Mouse (Mus musculus): ENCODE results near the gene Rab14. TPM values are rescaled to one million over a fixed set of nuclear protein-coding genes. Genes with fewer than 3 reads are reported as not detected.

Rab14 gene
- polyA plus RNA-seq, 1 experiment, result 50.9 TPM

DNA sequence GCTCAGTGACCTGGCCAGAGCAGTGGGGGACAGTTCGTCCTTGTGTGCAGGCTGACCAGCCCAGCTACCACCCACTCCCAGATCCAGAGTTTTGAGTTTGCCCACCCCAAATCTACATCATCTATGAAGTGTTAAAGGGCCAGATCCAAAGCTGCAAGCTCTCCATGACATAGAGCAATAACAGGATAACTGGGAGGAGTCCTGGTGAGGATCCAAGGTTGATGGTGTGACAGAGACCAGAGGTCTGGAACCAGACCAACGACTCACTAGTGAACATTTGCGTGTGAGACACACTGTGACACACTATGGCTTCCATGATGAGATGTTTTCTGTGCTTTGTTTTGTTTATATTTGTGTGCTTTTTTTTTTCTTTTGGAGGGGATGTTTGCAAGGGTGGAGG is 7.1 kb upstream of the Rab14 start:
- TF ChIP-seq GATA1 (IDR thresholded peaks at IDR 0.05; ENCODE audit: low read length) (no peak), TAL1 (IDR thresholded peaks at IDR 0.05; ENCODE audit: low read length) (no peak)
- no peaks in the 10 kb centered on the region for H3K9me3 ChIP-seq (ENCODE audit: control insufficient read depth, low read length)
- H3K27me3 ChIP-seq (ENCODE audit: control insufficient read depth), result peaks cover 3% of the 10 kb centered on the region; the same call in 1 of the 2 replicates
- peaks cover 19% of the 10 kb centered on the region for H3K4me1 ChIP-seq (ENCODE audit: control insufficient read depth)
- H3K36me3 ChIP-seq (ENCODE audit: control insufficient read depth), result no peaks in the 10 kb centered on the region
- no peak overlapping the region for H3K4me3 ChIP-seq (replicated peaks)

DNA sequence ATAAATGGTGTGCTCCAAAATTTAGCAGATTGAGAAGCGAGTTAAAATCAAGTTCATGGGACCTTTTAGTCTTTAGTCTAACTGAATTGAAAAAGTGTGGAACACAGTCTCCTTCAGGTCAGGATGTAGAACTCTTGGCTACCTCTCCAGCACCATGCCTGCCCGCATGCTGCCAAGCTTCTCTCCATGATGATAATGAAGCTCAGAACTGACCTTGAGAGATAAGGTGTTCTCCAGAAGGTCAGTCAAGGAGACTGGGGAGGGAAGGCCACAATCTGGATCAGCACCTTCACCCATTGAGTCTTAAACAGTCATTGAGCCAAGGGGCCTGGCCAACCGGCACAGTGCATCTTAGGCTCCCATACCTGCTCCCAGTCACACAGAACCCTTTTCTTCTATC is 5.8 kb upstream of the Rab14 start:
- H3K27me3 ChIP-seq (ENCODE audit: control insufficient read depth), result no peaks in the 10 kb centered on the region
- no peak overlapping the region for H3K4me3 ChIP-seq (replicated peaks)
- H3K9me3 ChIP-seq (ENCODE audit: control insufficient read depth, low read length), result no peaks in the 10 kb centered on the region
- H3K4me1 ChIP-seq (ENCODE audit: control insufficient read depth), result peaks cover 21% of the 10 kb centered on the region
- H3K36me3 ChIP-seq (ENCODE audit: control insufficient read depth), result no peaks in the 10 kb centered on the region
- TF ChIP-seq GATA1 (IDR thresholded peaks at IDR 0.05; ENCODE audit: low read length) (no peak), TAL1 (IDR thresholded peaks at IDR 0.05; ENCODE audit: low read length) (no peak)

DNA sequence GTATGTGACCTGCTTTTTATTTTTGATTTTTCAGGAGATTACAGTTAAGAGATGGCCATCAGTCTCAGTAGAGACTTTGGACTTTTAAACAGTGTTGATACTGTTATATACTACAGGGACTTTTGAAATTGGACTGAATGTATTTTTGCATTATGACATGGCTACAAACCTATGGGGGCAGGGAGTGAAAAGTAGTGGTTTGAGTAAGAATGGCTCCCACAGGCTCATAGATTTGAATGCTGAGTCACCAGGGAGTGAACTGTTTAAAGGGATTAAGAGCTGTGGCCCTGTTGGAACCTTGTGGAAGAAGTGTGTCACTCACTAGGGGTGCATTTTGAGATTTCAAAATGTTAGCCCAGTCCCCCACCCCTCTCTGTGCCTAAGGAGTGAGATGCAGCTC is 2.8 kb upstream of the Rab14 start:
- H3K9me3 ChIP-seq (ENCODE audit: control insufficient read depth, low read length), result no peaks in the 10 kb centered on the region
- peaks cover 36% of the 10 kb centered on the region for H3K4me1 ChIP-seq (ENCODE audit: control insufficient read depth)
- H3K36me3 ChIP-seq (ENCODE audit: control insufficient read depth), result peaks cover 5% of the 10 kb centered on the region
- no peaks in the 10 kb centered on the region for H3K27me3 ChIP-seq (ENCODE audit: control insufficient read depth)
- H3K4me3 ChIP-seq (replicated peaks), result no peak overlapping the region
- TF ChIP-seq TAL1 (IDR thresholded peaks at IDR 0.05; ENCODE audit: low read length) (no peak), GATA1 (IDR thresholded peaks at IDR 0.05; ENCODE audit: low read length) (no peak)

DNA sequence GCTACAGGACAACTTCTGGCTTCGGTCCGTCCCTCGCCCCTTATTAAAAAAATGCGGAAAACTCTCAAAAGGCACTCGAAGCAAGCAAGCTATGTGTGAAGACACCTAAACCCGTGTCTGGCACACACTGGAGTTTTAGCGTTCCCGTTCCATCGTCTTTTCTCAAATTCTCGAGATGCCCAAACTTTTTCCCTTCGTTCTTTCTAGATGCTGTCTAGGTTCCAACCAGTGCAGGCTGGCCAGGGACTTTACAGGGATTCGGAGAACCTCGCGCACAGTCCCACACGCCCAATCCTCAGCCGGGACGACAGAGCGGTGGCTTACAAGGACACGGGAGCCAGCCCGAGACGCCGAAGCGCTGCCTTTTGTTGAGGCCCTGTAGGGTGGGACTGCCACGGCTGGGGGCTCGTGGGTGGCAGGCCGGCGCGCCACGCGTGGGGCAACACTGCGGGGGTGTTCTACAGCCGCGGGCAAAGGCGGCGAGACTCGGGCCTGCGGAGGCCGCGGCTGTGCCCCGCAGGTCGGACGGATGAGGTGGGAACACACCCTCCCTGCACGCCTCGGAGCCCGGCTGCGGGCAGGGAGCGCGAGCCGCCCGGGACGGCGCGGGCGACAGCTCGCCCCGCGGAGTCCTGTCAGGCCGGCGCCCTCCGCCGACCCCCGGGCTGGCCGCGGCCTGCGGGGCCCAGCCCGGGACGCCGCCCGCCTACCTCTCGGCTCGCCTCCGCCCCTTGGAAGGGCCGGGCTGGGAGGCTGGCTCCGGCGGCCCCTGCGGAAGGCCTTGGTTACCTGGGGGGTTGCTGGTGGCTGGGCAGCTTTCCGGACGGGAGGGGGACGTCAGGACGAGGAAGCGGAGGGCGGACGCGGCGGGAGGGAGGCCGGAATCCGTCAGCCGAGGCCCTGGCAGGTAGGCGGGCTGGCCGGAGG is 686 bp downstream of the Rab14 start:
- Histone ChIP-seq H3K36me3 (ENCODE audit: control insufficient read depth) (peaks cover 24% of the 10 kb centered on the region), H3K27me3 (ENCODE audit: control insufficient read depth) (no peaks in the 10 kb centered on the region), H3K9me3 (ENCODE audit: control insufficient read depth, low read length) (no peaks in the 10 kb centered on the region), H3K4me1 (ENCODE audit: control insufficient read depth) (peaks cover 39% of the 10 kb centered on the region), H3K4me3 (replicated peaks) (peak overlapping the region; percentile 70)
- no peak for TF ChIP-seq GATA1 (IDR thresholded peaks at IDR 0.05; ENCODE audit: low read length)
- TF ChIP-seq TAL1 (IDR thresholded peaks at IDR 0.05; ENCODE audit: low read length), result no peak

DNA sequence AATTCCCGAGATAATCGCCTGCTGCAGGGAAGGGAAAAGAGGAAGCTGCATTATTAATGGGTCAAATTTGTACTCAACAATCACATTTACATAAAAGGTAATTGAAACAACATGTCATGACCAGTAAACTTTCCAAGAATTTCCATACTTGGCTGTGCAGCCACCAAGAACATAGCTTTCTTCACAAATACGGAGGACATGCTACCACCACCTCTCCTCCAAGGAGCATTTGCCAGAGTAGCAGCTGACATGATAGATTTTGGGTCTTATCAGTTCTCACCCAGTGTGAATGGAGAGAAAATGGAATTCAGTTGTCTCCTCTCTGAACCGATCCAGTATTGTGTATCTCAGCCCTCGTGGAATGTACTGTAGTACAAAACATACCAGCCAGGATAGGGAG is 1.4 kb downstream of the Rab14 start:
- Histone ChIP-seq H3K9me3 (ENCODE audit: control insufficient read depth, low read length) (no peaks in the 10 kb centered on the region), H3K36me3 (ENCODE audit: control insufficient read depth) (peaks cover 28% of the 10 kb centered on the region), H3K4me1 (ENCODE audit: control insufficient read depth) (peaks cover 41% of the 10 kb centered on the region), H3K27me3 (ENCODE audit: control insufficient read depth) (no peaks in the 10 kb centered on the region), H3K4me3 (replicated peaks) (peak overlapping the region; percentile 70)
- TF ChIP-seq TAL1 (IDR thresholded peaks at IDR 0.05; ENCODE audit: low read length), result no peak
- no peak for TF ChIP-seq GATA1 (IDR thresholded peaks at IDR 0.05; ENCODE audit: low read length)

DNA sequence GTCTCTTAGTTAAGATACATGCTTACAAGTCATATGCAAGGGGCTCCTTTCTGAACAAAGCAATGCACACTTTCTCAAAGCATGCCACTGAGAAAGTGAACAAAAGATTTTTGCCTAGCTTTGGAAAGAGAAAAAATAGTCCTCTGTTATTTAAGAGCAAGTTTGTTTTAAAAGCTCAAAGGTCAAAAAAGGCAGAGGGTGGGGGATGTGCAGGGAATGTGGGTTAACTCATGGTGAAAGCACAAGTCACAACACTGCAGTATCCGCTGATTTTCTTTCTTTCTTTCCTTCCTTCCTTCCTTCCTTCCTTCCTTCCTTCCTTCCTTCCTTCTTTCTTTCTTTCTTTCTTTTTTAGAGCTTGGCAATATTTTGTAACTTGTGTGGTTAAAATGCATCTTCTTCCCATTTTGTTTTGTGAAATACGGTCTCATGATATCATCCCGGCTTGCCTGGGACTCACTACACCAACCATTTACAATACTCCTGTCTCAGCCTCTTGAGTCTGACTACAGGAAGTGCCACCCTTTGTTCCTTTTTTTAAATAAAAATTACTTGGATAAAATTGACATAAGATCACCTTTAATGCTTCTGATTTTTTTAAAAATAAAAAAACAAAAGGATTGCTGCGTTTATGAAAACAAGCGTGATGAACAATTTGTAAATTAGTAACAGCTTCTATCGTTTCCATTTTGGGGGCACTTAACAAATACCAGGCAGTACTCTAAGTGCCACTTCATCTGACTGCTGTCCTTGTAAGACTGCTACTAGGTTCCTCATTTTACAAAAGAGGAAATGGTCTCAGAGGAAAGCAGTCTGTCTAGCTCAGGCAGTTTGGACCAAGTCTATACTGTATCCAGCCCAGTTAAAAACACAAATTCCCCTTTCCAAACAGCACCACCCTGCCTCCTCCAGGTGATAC is 5.0 kb downstream of the Rab14 start:
- no peaks in the 10 kb centered on the region for H3K27me3 ChIP-seq (ENCODE audit: control insufficient read depth)

DNA sequence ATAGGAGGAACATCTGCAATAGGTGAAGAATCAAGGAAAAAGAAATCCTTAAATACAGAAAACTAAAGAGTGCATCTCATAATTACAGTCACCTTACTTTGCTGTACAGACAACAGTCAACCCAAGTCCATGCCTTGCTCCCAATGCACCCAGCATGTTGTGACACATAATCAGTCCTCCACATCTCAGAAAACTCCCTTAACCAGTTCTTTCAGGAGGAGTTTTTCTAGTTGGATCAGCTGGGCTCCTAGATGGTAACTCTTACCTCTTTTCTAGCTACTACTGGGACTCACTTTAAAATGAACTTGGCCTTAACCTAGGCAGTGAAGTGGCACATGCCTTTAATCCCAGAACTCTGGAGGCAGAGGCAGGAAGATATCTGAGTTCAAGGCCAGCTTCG is 6.9 kb downstream of the Rab14 start:
- H3K9me3 ChIP-seq (ENCODE audit: control insufficient read depth, low read length), result no peaks in the 10 kb centered on the region
- peaks cover 23% of the 10 kb centered on the region for H3K4me1 ChIP-seq (ENCODE audit: control insufficient read depth)
- TF ChIP-seq TAL1 (IDR thresholded peaks at IDR 0.05; ENCODE audit: low read length) (no peak), GATA1 (IDR thresholded peaks at IDR 0.05; ENCODE audit: low read length) (no peak)
- peaks cover 61% of the 10 kb centered on the region for H3K36me3 ChIP-seq (ENCODE audit: control insufficient read depth)
- H3K4me3 ChIP-seq (replicated peaks), result no peak overlapping the region
- H3K27me3 ChIP-seq (ENCODE audit: control insufficient read depth), result no peaks in the 10 kb centered on the region

More for the DNA sequence above, 5.0 kb downstream of the Rab14 start:
- H3K4me1 ChIP-seq (ENCODE audit: control insufficient read depth), result peaks cover 33% of the 10 kb centered on the region
- no peak overlapping the region for H3K4me3 ChIP-seq (replicated peaks)
- H3K9me3 ChIP-seq (ENCODE audit: control insufficient read depth, low read length), result no peaks in the 10 kb centered on the region
- H3K36me3 ChIP-seq (ENCODE audit: control insufficient read depth), result peaks cover 47% of the 10 kb centered on the region
- TF ChIP-seq TAL1 (IDR thresholded peaks at IDR 0.05; ENCODE audit: low read length), result no peak
- TF ChIP-seq GATA1 (IDR thresholded peaks at IDR 0.05; ENCODE audit: low read length), result no peak

DNA sequence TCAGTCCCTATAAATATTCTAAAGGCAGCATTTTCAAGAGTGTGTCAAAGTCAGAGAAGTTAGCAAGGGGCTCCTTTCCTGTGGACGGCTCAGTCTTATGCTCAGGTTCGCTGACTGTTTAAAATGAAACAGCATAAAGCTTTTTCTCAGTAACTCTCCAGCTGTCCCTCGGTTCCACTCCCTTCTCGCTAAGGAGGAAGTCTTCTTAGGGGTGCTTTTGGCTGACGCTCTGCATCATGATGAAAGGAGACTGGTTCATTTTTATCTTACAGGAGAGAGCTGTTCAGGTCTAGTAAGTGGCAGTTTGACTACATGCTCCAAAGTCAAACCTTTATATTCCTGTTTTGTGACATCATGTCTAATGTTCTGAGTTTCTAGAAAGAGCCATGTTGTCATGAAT is 12.0 kb downstream of the Rab14 start:
- TF ChIP-seq TAL1 (IDR thresholded peaks at IDR 0.05; ENCODE audit: low read length), result no peak
- TF ChIP-seq GATA1 (IDR thresholded peaks at IDR 0.05; ENCODE audit: low read length), result no peak
- H3K27me3 ChIP-seq (ENCODE audit: control insufficient read depth), result no peaks in the 10 kb centered on the region
- no peaks in the 10 kb centered on the region for H3K9me3 ChIP-seq (ENCODE audit: control insufficient read depth, low read length)
- peaks cover 83% of the 10 kb centered on the region for H3K36me3 ChIP-seq (ENCODE audit: control insufficient read depth)
- H3K4me1 ChIP-seq (ENCODE audit: control insufficient read depth), result peaks cover 1% of the 10 kb centered on the region
- no peak overlapping the region for H3K4me3 ChIP-seq (replicated peaks)
